Mouse (Mus musculus): ENCODE data around the gene Rarg. TPM values are rescaled to one million over a fixed set of nuclear protein-coding genes. Genes with fewer than 3 reads are reported as not detected.
A peak's percentile ranks its signal among the peaks of the same experiment; 100 is the strongest.

Gene Rarg
- polyA plus RNA-seq, 1 experiment from 2014 or later = 6.2 TPM

GRCm38 (mm10) chr15:102279783-102280520 lies 22.6 kb upstream of the Rarg start:
- Histone ChIP-seq H3K36me3 (replicated peaks; ENCODE audit: control insufficient read depth, insufficient read depth) (peaks cover 26% of the 10 kb centered on the region), H3K27me3 (ENCODE audit: control insufficient read depth, insufficient read depth, low read length) (no peaks in the 10 kb centered on the region), H3K4me3 (replicated peaks; ENCODE audit: low read length) (peak overlapping the region; percentile 74), H3K4me1 (replicated peaks; ENCODE audit: control insufficient read depth, insufficient read depth, low read length) (peaks cover 9% of the 10 kb centered on the region), H3K27ac (peak overlapping the region; percentile 80), H3K4me2 (replicated peaks) (peak overlapping the region; percentile 94), H3K9ac (peak overlapping the region; percentile 77), H3K9me3 (ENCODE audit: control insufficient read depth, low read length) (no peaks in the 10 kb centered on the region)
- 35% methylated on average over 13 of the region's 13 CpGs for WGBS
- ATAC-seq (ENCODE audit: low FRiP score) = no peak
- DNase-seq (ENCODE audit: low spot score) = no peak

DNA sequence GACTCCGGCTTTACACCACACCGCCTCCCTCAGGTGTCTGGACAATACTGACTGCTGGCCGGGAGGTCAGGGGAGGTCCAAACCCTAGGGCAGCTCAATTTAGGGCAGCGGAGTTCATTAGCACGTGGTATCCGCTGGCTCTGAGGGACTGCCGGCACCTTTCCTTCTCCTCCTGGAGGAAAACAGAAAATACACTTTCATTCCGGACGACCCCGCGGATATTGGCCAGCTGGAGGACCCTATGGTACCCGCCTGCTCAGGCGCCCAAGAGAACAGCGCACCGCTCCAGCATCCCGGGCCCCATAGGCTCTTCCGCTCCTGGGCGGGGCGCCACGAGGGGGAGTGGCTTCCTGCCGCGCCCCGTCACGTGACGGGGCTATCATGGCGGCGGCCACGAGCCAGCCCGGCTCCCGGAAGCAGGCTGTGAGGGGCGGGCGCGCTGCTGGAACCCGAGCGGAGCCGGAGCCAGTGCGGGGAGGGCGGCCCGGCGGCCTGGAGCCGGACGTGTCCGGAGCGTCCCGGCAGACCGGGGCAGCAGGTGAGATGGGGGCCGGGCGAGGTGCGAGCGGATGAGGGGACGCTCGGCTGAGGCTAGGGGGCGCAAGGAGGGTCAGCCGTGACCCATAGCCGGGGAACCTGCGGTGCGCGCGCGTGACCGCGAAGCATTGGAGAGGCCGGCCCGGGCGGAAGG lies 21.9 kb upstream of the Rarg start, which contains the start of gene Mfsd5:
TSS of gene Mfsd5 (plus strand) at position 363 of the 691 bp plus-strand sequence.
- Histone ChIP-seq H3K27me3 (ENCODE audit: control insufficient read depth, insufficient read depth, low read length) (no peaks in the 10 kb centered on the region), H3K27ac (peak within 1 kb of the TSS; percentile 80), H3K36me3 (replicated peaks; ENCODE audit: control insufficient read depth, insufficient read depth) (peaks cover 26% of the 10 kb centered on the region), H3K4me1 (replicated peaks; ENCODE audit: control insufficient read depth, insufficient read depth, low read length) (peaks cover 9% of the 10 kb centered on the region), H3K4me3 (replicated peaks; ENCODE audit: low read length) (peak within 1 kb of the TSS; percentile 74), H3K9ac (peak within 1 kb of the TSS; percentile 77), H3K4me2 (replicated peaks) (peak within 1 kb of the TSS; percentile 94), H3K9me3 (ENCODE audit: control insufficient read depth, low read length) (no peaks in the 10 kb centered on the region)
- peak; percentile 91 for DNase-seq (ENCODE audit: low spot score)
- peak; percentile 94 for ATAC-seq (ENCODE audit: low FRiP score)
- WGBS = under 1% methylated on average over 63 of the region's 65 CpGs

DNA sequence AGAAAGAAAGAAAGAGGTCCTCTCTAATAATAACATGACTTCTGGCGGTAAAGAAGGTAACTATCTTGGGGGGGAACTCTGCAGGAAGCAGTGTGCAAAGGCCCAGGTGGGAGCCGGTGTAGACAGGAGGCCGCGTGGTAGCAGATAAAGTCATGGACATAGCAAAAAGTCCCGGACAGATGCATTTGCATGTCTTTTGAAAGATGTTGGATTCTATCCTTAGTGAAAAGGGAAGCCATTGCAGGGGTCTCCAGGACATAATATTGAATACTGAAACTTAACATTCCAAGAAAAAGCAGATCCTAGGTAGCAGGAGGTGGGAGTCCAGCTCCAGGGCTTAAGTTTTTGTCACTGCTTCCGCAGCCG lies 21.4 kb upstream of the Rarg start:
- peaks cover 9% of the 10 kb centered on the region for H3K4me1 ChIP-seq (replicated peaks; ENCODE audit: control insufficient read depth, insufficient read depth, low read length)
- H3K4me3 ChIP-seq (replicated peaks; ENCODE audit: low read length) = peak overlapping the region; percentile 74
- WGBS = 34% methylated on average over 7 of the region's 7 CpGs
- no peak for DNase-seq (ENCODE audit: low spot score)
- H3K9ac ChIP-seq = peak overlapping the region; percentile 77
- peak overlapping the region; percentile 94 for H3K4me2 ChIP-seq (replicated peaks)
- H3K36me3 ChIP-seq (replicated peaks; ENCODE audit: control insufficient read depth, insufficient read depth) = peaks cover 26% of the 10 kb centered on the region
- H3K9me3 ChIP-seq (ENCODE audit: control insufficient read depth, low read length) = no peaks in the 10 kb centered on the region
- peak overlapping the region; percentile 80 for H3K27ac ChIP-seq
- H3K27me3 ChIP-seq (ENCODE audit: control insufficient read depth, insufficient read depth, low read length) = no peaks in the 10 kb centered on the region
- ATAC-seq (ENCODE audit: low FRiP score) = no peak

DNA sequence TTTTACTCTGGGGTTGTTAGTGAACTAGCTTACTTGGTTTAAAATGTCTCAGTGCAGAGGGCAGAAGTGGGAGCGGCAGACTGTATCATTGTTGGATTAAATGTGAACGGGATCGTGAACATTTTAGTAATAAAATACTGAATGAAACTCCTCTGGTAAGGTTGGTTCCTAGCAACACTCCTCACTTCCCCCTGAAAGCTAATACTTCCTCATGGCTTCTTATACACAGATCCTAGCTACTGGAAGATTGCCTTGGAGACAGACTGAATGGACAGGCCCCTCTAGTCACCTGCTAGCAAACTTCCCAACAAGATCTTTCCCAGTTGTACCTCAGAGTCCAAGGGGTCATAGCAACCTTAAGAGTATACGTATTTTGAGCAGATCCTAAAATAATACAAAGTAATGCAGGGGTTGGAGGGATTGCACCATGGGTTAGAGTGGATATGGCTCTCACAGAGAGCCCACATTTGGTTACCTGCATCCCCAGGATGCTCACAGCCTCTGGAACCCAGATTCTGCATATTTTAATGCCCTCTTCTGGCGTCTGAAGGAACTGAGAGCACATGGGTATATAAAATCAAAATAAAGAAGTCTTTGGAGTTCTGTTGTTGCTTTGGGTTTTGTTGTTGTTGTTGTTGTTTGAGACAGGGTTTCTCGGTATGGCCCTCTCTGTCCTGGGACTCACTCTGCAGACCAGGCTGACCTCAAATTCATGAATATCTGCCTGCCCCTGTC lies 16.8 kb upstream of the Rarg start:
- ATAC-seq (ENCODE audit: low FRiP score) (no peak), DNase-seq (ENCODE audit: low spot score) (no peak)
- peaks cover 19% of the 10 kb centered on the region for H3K27me3 ChIP-seq (ENCODE audit: control insufficient read depth, insufficient read depth, low read length)
- 73% methylated on average over 6 of the region's 6 CpGs for WGBS
- no peak overlapping the region for H3K27ac ChIP-seq
- no peak overlapping the region for H3K4me3 ChIP-seq (replicated peaks; ENCODE audit: low read length)
- H3K4me1 ChIP-seq (replicated peaks; ENCODE audit: control insufficient read depth, insufficient read depth, low read length) = no peaks in the 10 kb centered on the region
- H3K9ac ChIP-seq = no peak overlapping the region
- H3K4me2 ChIP-seq (replicated peaks) = no peak overlapping the region
- no peaks in the 10 kb centered on the region for H3K36me3 ChIP-seq (replicated peaks; ENCODE audit: control insufficient read depth, insufficient read depth)
- no peaks in the 10 kb centered on the region for H3K9me3 ChIP-seq (ENCODE audit: control insufficient read depth, low read length)

GRCm38 (mm10) chr15:102271441-102271840 lies 14.1 kb upstream of the Rarg start:
- H3K4me1 ChIP-seq (replicated peaks; ENCODE audit: control insufficient read depth, insufficient read depth, low read length) = no peaks in the 10 kb centered on the region
- H3K9ac ChIP-seq = no peak overlapping the region
- no peaks in the 10 kb centered on the region for H3K36me3 ChIP-seq (replicated peaks; ENCODE audit: control insufficient read depth, insufficient read depth)
- no peaks in the 10 kb centered on the region for H3K9me3 ChIP-seq (ENCODE audit: control insufficient read depth, low read length)
- H3K27me3 ChIP-seq (ENCODE audit: control insufficient read depth, insufficient read depth, low read length) = peaks cover 19% of the 10 kb centered on the region
- no peak overlapping the region for H3K4me3 ChIP-seq (replicated peaks; ENCODE audit: low read length)
- WGBS = 20% methylated on average over 3 of the region's 3 CpGs
- no peak for DNase-seq (ENCODE audit: low spot score)
- H3K4me2 ChIP-seq (replicated peaks) = no peak overlapping the region
- H3K27ac ChIP-seq = no peak overlapping the region
- ATAC-seq (ENCODE audit: low FRiP score) = no peak

DNA sequence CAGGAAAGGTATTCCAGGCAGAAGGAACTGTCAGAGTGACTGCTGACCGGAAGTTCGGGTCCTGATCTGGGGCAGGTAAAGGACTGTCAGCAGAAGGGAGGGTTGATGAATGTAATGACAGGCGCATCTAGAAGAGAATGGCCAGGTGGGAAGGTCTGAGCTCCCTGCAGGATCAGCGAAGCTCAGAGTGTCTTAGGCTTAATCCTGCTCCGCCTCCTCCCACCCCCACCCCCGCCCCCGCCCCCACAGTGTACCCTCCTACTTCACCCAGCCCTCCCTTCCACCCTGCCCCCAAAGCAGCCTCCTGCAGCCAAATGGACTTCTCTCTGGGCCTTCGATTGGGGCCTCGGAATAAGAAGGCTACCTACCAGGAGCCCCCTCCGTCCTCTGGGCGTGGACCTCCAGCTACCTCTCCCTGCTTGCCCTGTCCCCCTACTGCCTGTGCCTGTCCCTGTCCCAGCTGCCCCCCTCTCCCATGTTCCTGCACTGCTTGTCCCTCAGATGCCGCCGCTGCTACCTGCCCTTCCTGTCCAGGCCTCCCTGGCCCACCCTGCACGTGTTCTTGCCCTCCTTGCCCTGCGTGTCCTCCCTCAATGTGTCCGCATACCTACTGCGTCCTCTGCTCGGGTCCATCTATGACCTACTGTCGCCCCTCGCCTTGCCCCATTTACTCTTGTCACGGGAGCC lies 13.1 kb upstream of the Rarg start, which contains the start of gene Gm9918:
TSS of gene Gm9918 (plus strand) at position 290 of the 687 bp plus-strand sequence.
- DNase-seq (ENCODE audit: low spot score) (no peak), ATAC-seq (ENCODE audit: low FRiP score) (no peak)
- Histone ChIP-seq H3K9ac (no peak within 1 kb of the TSS), H3K4me2 (replicated peaks) (peak within 1 kb of the TSS; percentile 28), H3K9me3 (ENCODE audit: control insufficient read depth, low read length) (no peaks in the 10 kb centered on the region), H3K27me3 (ENCODE audit: control insufficient read depth, insufficient read depth, low read length) (peaks cover 19% of the 10 kb centered on the region), H3K36me3 (replicated peaks; ENCODE audit: control insufficient read depth, insufficient read depth) (no peaks in the 10 kb centered on the region), H3K4me3 (replicated peaks; ENCODE audit: low read length) (no peak within 1 kb of the TSS), H3K27ac (no peak within 1 kb of the TSS), H3K4me1 (replicated peaks; ENCODE audit: control insufficient read depth, insufficient read depth, low read length) (no peaks in the 10 kb centered on the region)
- 9% methylated on average over 21 of the region's 21 CpGs for WGBS

DNA sequence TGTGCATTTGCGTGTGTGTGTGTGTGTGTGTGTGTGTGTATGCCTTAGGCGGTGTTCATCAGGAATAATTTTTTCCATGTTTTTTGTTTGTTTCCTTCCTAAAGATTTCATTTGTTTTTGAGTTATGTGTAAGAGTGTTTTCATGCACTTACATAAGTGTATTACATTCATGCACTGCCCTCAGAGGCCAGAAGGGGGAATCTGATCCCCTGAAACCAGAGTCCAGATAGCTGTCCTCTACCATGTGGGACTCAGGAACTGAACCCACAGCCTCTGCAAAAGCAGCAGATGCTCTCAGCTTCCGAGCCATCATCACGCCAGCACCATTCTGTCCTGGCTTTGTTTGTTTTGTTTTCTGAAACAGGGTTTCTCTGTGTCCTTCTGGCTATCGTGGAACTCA lies 8.2 kb upstream of the Rarg start:
- DNase-seq (ENCODE audit: low spot score) = no peak
- Histone ChIP-seq H3K27ac (no peak overlapping the region), H3K9me3 (ENCODE audit: control insufficient read depth, low read length) (no peaks in the 10 kb centered on the region), H3K4me1 (replicated peaks; ENCODE audit: control insufficient read depth, insufficient read depth, low read length) (no peaks in the 10 kb centered on the region), H3K4me3 (replicated peaks; ENCODE audit: low read length) (no peak overlapping the region), H3K9ac (no peak overlapping the region), H3K36me3 (replicated peaks; ENCODE audit: control insufficient read depth, insufficient read depth) (no peaks in the 10 kb centered on the region), H3K4me2 (replicated peaks) (no peak overlapping the region), H3K27me3 (ENCODE audit: control insufficient read depth, insufficient read depth, low read length) (peaks cover 13% of the 10 kb centered on the region)
- no peak for ATAC-seq (ENCODE audit: low FRiP score)
- WGBS = 93% methylated on average over 5 of the region's 5 CpGs

GRCm38 (mm10) chr15:102263037-102263436 lies 5.7 kb upstream of the Rarg start:
- Histone ChIP-seq H3K4me1 (replicated peaks; ENCODE audit: control insufficient read depth, insufficient read depth, low read length) (0 out of 2 replicates have a peak, but pooled peaks cover 3% of the 10 kb centered on the region), H3K4me3 (replicated peaks; ENCODE audit: low read length) (no peak overlapping the region), H3K9me3 (ENCODE audit: control insufficient read depth, low read length) (no peaks in the 10 kb centered on the region), H3K9ac (no peak overlapping the region), H3K27ac (no peak overlapping the region), H3K4me2 (replicated peaks) (no peak overlapping the region), H3K27me3 (ENCODE audit: control insufficient read depth, insufficient read depth, low read length) (peaks cover 12% of the 10 kb centered on the region), H3K36me3 (replicated peaks; ENCODE audit: control insufficient read depth, insufficient read depth) (no peaks in the 10 kb centered on the region)
- WGBS = 77% methylated on average over 2 of the region's 2 CpGs
- ATAC-seq (ENCODE audit: low FRiP score) (no peak), DNase-seq (ENCODE audit: low spot score) (no peak)
